Mouse (Mus musculus) brown adipose tissue, adult 24 weeks (tissue): ENCODE results near the gene Gm17581. TPM values are rescaled to one million over a fixed set of nuclear protein-coding genes. Genes with fewer than 3 reads are reported as not detected.
"Not testable (repeated sequence)": the region's sequence is repeated elsewhere in the genome, so short reads cannot be mapped to it uniquely, and the experiment has no call there.

Experiments used
- H3K27ac ChIP-seq: fragments of 200-500 bp; replicated peaks from 2 replicates; pipeline ENCODE4 v1.5.1; 2012; ENCODE audit warnings: low read depth, mild to moderate bottlenecking, low read length
- H3K4me1 ChIP-seq: fragments of 200-500 bp; 2 replicates; pipeline ENCODE4 v1.6.1; 2012; ENCODE audit warnings: low read length, mixed read lengths; ENCODE audit not compliant: control insufficient read depth, insufficient read depth, insufficient read length
- H3K4me3 ChIP-seq: fragments of 200-500 bp; 2 replicates; pipeline ENCODE4 v1.5.1; 2012; ENCODE audit warnings: low read depth, mild to moderate bottlenecking, low read length, moderate library complexity; ENCODE audit not compliant: insufficient read depth
- polyA plus RNA-seq: library from polyadenylated mRNA; stranded (reverse); fragments of >200 nt; gene quantifications from 2 replicates; pipeline ENCODE4 v1.2.4, GENCODE M21; 2012; ENCODE audit not compliant: missing spikeins, insufficient read depth, insufficient read length

Gm17581 gene
- polyA plus RNA-seq, 1 experiment: not detected

- Histone ChIP-seq H3K4me1 (no peaks in the 10 kb centered on the region), H3K27ac (no peak overlapping the region), H3K4me3 (no peak overlapping the region)
Observed at GRCm38 (mm10) chr2:155720585-155720984, 15.1 kb downstream of the Gm17581 start.

GRCm38 (mm10) chr2:155717082-155717990 lies 18.3 kb downstream of the Gm17581 start:
- Histone ChIP-seq H3K4me1 (no peaks in the 10 kb centered on the region), H3K27ac (peak overlapping the region; percentile 51; the same call in 1 of the 2 replicates), H3K4me3 (no peak overlapping the region)

GRCm38 (mm10) chr2:155710557-155710956 lies 25.1 kb downstream of the Gm17581 start:
- Histone ChIP-seq H3K27ac (no peak overlapping the region), H3K4me3 (no peak overlapping the region)

DNA sequence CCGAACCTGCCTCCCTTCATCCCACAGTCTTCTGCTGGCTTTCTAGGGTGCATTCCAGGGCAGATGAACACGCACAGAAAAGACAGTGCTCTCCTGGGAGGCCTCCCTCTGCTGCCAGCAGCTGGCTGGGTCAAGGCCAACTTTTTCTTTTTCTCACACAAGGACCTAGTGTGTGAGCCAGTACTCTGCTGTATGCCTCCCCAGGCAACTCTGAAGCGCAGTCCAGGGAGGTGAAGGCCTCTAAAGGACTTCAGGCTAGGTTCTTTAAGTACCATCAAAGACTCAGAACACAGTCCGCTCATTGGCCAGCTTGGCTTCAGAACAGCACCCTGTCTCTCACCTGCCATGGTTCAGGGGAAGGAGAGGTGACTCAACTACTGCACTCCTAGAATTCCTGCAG lies 28.4 kb downstream of the Gm17581 start:
- H3K4me3 ChIP-seq: no peak overlapping the region
- no peak overlapping the region for H3K27ac ChIP-seq
- H3K4me1 ChIP-seq: 0 out of 2 replicates have a peak, but pooled peaks cover 3% of the 10 kb centered on the region

More at GRCm38 (mm10) chr2:155710557-155710956, 25.1 kb downstream of the Gm17581 start:
- 0 out of 2 replicates have a peak, but pooled peaks cover 3% of the 10 kb centered on the region for H3K4me1 ChIP-seq

GRCm38 (mm10) chr2:155703630-155704029 lies 32.0 kb downstream of the Gm17581 start:
- Histone ChIP-seq H3K27ac (no peak overlapping the region), H3K4me1 (0 out of 2 replicates have a peak, but pooled peaks cover 3% of the 10 kb centered on the region), H3K4me3 (no peak overlapping the region)

DNA sequence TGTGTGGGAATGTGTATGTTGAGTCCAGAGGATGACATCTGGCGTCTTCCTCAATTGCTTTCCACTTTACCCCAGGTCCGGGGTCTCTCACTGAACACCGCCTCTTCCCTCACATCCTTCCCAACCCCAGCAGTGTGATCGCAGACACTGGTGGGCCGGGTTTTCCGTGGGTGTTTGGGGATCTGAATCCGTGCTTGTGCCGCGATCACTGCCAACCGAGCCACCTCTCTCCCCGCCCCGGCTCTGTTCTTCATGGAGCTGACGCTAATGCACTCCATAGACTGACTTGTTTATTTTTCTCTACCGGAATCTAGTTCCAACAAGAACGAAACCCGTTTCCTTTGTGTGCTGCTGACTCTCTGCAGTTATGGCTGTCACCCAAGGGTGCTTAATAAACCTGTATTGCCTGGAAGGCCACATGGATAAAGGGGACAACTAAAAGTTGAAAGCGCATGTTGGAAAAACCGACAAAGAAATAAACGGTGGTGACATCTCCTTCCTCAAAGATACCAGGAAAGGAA lies 34.2 kb downstream of the Gm17581 start:
- H3K4me1 ChIP-seq: no peaks in the 10 kb centered on the region; the same call in 1 of the 2 replicates
- H3K4me3 ChIP-seq: no peak overlapping the region
- no peak overlapping the region for H3K27ac ChIP-seq

GRCm38 (mm10) chr2:155698443-155698842 lies 37.2 kb downstream of the Gm17581 start:
- not testable (repeated sequence) for H3K4me3 ChIP-seq, H3K4me1 ChIP-seq

GRCm38 (mm10) chr2:155696851-155697250 lies 38.8 kb downstream of the Gm17581 start:
- Histone ChIP-seq H3K27ac (no peak overlapping the region), H3K4me3 (no peak overlapping the region), H3K4me1 (no peaks in the 10 kb centered on the region; the same call in 1 of the 2 replicates)

More at GRCm38 (mm10) chr2:155698443-155698842, 37.2 kb downstream of the Gm17581 start:
- H3K27ac ChIP-seq: not testable (repeated sequence)

DNA sequence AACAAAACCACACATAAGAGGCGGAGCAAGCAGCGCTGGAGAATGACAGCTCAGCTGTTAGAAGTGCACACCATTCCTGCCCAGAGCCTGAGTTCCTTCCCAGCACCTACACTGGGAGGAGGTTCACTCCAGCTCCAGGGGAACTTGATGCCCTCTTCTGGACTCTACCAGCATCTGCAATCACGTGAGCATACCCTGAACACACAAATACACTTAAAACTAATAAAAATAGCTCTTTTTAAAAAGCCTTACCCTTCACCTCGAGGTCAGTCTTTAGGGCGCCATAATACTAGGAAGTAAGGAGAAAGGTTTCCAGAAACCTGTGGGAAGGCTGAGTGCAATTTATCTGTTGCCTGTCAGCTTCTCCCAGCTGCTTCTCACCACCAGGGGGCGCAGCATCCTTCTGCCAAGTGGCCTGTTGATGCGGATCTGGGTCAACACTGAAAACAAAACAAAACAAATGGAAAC lies 39.5 kb downstream of the Gm17581 start:
- Histone ChIP-seq H3K27ac (no peak overlapping the region), H3K4me3 (no peak overlapping the region), H3K4me1 (no peaks in the 10 kb centered on the region; the same call in 1 of the 2 replicates)

- Histone ChIP-seq H3K27ac (no peak overlapping the region), H3K4me3 (no peak overlapping the region), H3K4me1 (peaks cover 3% of the 10 kb centered on the region; the same call in 1 of the 2 replicates)
Observed at GRCm38 (mm10) chr2:155695316-155695715, 40.4 kb downstream of the Gm17581 start.

- Histone ChIP-seq H3K4me1 (peaks cover 6% of the 10 kb centered on the region; the same call in 1 of the 2 replicates), H3K27ac (no peak overlapping the region), H3K4me3 (no peak overlapping the region)
Observed at GRCm38 (mm10) chr2:155694564-155694963, 41.1 kb downstream of the Gm17581 start.

GRCm38 (mm10) chr2:155693136-155693535 lies 42.5 kb downstream of the Gm17581 start:
- Histone ChIP-seq H3K27ac (no peak overlapping the region), H3K4me1 (peaks cover 6% of the 10 kb centered on the region; the same call in 1 of the 2 replicates), H3K4me3 (no peak overlapping the region)

DNA sequence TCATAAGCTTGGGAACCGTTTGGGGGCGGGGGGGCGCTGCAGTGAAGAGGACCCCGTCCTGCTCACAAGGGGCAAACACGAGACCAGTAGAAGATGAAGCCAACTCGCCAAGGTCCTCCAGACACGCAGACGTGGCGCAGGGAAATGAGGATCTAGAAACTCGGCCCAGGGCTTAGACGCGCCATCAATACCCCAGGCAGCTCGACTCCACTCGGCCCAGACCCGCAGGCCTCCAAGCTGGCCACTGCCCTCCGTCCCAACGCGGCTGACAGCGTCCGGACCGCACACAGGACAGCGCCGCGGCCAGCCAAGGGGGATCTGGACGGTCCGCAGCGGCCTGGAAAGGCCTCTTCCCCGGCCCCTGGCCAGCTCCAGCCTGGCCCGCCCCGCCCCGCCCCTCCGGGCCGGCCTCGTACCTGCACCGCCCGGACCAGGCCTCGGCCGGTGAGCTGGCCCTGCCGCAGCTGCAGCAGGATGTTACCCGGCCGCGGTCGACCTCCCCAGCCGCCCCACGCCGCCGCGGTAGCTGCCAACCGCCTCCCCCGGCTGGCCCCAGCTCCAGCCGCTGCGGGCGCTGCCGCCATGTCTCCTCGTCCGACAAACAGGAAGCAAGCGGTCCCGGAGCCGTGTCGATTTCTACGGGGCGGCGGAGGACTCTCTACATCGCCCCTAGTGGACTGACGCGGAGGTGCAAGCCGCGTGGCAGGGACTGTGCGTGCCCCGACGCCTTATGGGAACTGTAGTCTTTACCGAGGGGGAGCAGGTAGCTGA lies 43.8 kb downstream of the Gm17581 start, which contains the start of gene Trpc4ap:
Gene Trpc4ap (minus strand): TSS at position 662 of the 771 bp plus-strand sequence.
- Histone ChIP-seq H3K4me1 (0 out of 2 replicates have a peak, but pooled peaks cover 6% of the 10 kb centered on the region), H3K27ac (peak within 1 kb of the TSS; percentile 82), H3K4me3 (peak within 1 kb of the TSS; percentile 97)

DNA sequence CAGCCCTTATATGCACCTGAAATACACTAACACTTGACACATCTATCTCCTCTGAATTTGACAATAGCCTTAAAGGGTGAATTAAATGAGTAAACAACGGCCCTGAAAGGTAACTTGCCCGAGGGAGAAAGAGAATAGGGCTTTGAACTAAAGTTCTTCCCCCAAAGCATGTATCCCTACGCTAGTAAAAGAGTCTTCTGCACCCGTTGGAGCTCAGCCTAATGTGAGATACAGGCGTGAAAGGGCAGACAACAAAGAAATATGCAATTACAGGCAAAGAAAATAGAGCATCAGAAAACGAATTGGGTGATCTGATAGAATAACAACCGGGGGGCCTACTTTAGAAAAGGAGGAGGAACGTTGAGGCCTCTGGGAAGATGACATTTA lies 44.3 kb downstream of the Gm17581 start:
- H3K4me1 ChIP-seq: 0 out of 2 replicates have a peak, but pooled peaks cover 6% of the 10 kb centered on the region
- H3K27ac ChIP-seq: no peak overlapping the region
- peak overlapping the region; percentile 97 for H3K4me3 ChIP-seq
